In genomic region chr19:29439242-29439641, GRCm38 (mm10) we compare ENCODE assay signal across 28 mouse cellular contexts. TPM values are rescaled to one million over a fixed set of nuclear protein-coding genes. Genes with fewer than 3 reads are reported as not detected.
DNase-seq lines count a peak whose midpoint lies in the region; ATAC-seq and TF ChIP-seq lines count a peak whose summit lies in the region.
"Had no signal": no experiment of that assay in that cellular context is flagged by ENCODE, and none has a peak within 500 bp of the region (broad histone marks: within the 10 kb centered on the region; RNA-seq: fewer than 3 reads in every experiment).

No protein-coding gene starts in this region.

- no peak overlapping the region for H3K9ac ChIP-seq in heart, adult 2 months (ENCODE audit: low read depth, low read length)
- H3K9ac ChIP-seq in heart, embryonic 12.5 days = no peak overlapping the region
- H3K9ac ChIP-seq in MEL (ENCODE audit: control insufficient read depth, low read depth, low read length, poor library complexity, severe bottlenecking) = no peak overlapping the region

- H3K79me2 ChIP-seq in heart, adult 2 months (replicated peaks; ENCODE audit: control insufficient read depth, insufficient read depth, low read length) = no peaks in the 10 kb centered on the region
- no peaks in the 10 kb centered on the region for H3K79me2 ChIP-seq in MEL (ENCODE audit: control insufficient read depth, insufficient read depth, low read length, poor library complexity)

- H3K9me3 ChIP-seq in heart, embryonic 12.5 days (replicated peaks) = no peaks in the 10 kb centered on the region
- H3K9me3 ChIP-seq in G1E (replicated peaks) (no peaks in the 10 kb centered on the region), MEL (replicated peaks; ENCODE audit: insufficient read depth, low read length) (no peaks in the 10 kb centered on the region)

- H3K4me2 ChIP-seq in heart, embryonic 12.5 days = no peak overlapping the region

- TF ChIP-seq EP300 in heart, adult 2 months (IDR thresholded peaks at IDR 0.05; ENCODE audit: insufficient read depth, low read depth, low read length) = no peak
- TF ChIP-seq EP300 in MEL (IDR thresholded peaks at IDR 0.05; ENCODE audit: low read depth in 1 of 2, low read length in 2 of 2) = peak; percentile 94 to 98

- no peak for TF ChIP-seq POLR2A in heart, adult 2 months (IDR thresholded peaks at IDR 0.05; ENCODE audit: insufficient read depth, low read depth, low read length)
- TF ChIP-seq POLR2A in MEL (IDR thresholded peaks at IDR 0.05; ENCODE audit: control insufficient read depth in 1 of 2, insufficient read depth in 1 of 2, low read depth in 1 of 2, low read length in 2 of 2, poor library complexity in 1 of 2) = no peak

- H3K4me1 ChIP-seq in heart, adult 2 months (ENCODE audit: control insufficient read depth, insufficient read depth, low read length) = peaks cover 7% of the 10 kb centered on the region
- H3K4me1 ChIP-seq in heart, embryonic 12.5 days (replicated peaks) = peaks cover 8% of the 10 kb centered on the region
- H3K4me1 ChIP-seq in G1E (ENCODE audit: insufficient read depth, low read depth, low read length) = peaks cover 57% of the 10 kb centered on the region
- H3K4me1 ChIP-seq in MEL (ENCODE audit: control insufficient read depth in 1 of 2, insufficient read depth in 2 of 2, low read length in 2 of 2) = peaks cover 33 to 43% of the 10 kb centered on the region in 2 experiments

- peak overlapping the region; percentile 47 for H3K27ac ChIP-seq in heart, adult 2 months
- no peak overlapping the region for H3K27ac ChIP-seq in heart, embryonic 12.5 days (ENCODE audit: poor library complexity, severe bottlenecking)
- peak overlapping the region; percentile 38 for H3K27ac ChIP-seq in MEL (ENCODE audit: control insufficient read depth, low read depth, low read length)

- WGBS in heart, adult 2 months = 41% methylated on average over 3 of the region's 3 CpGs
- 51% methylated on average over 3 of the region's 3 CpGs for WGBS in heart, embryonic 12.5 days

- no peaks in the 10 kb centered on the region; the same call in 1 of the 2 replicates for H3K36me3 ChIP-seq in heart, adult 2 months (ENCODE audit: control insufficient read depth, insufficient read depth, low read length)
- H3K36me3 ChIP-seq in heart, embryonic 12.5 days = no peaks in the 10 kb centered on the region
- H3K36me3 ChIP-seq in G1E (replicated peaks) = no peaks in the 10 kb centered on the region
- peaks cover 0 to 57% of the 10 kb centered on the region in 2 experiments; a peak in 2 of 4 replicates for H3K36me3 ChIP-seq in MEL (ENCODE audit: control insufficient read depth in 1 of 2, insufficient read depth in 2 of 2, low read length in 2 of 2)

- DNase-seq in heart, adult 2 months = no peak
- DNase-seq in G1E (ENCODE audit: low spot score) = no peak
- DNase-seq in MEL (ENCODE audit: low read depth, low spot score) = peak; percentile 85
- DNase-seq in MEL-GATA-1-ER (ENCODE audit: extremely low read depth, low read depth) = peak; percentile 85
- DNase-seq in left cerebral cortex, adult 11 months (ENCODE audit: low spot score) = no peak
- no peak for DNase-seq in thymus, postnatal 10 days (ENCODE audit: low spot score in 2 of 2)
- no peak for DNase-seq in kidney, adult 8-10 months
- DNase-seq: adrenal gland, adult 2 months; adrenal gland, adult 8-10 months; adrenal gland, postnatal 10 days; adrenal gland, postnatal 14 days; adrenal gland, postnatal 25 days; adrenal gland, postnatal 36 days; B cell, adult 2 months; cerebellum, adult 11 months; cerebellum, adult 11-12 months; cerebellum, adult 18-20 months; cerebellum, adult 2 months; cerebellum, adult 8-10 months had no signal

- TF ChIP-seq RAD21 in MEL (IDR thresholded peaks at IDR 0.05; ENCODE audit: low read depth, low read length) = no peak

- no peak overlapping the region for H3K4me3 ChIP-seq in heart, adult 2 months
- H3K4me3 ChIP-seq in heart, embryonic 12.5 days = no peak overlapping the region
- H3K4me3 ChIP-seq in G1E (ENCODE audit: low read depth, low read length) = peak overlapping the region; percentile 30; the same call in 1 of the 2 replicates
- no peak overlapping the region for H3K4me3 ChIP-seq in MEL (ENCODE audit: control insufficient read depth in 1 of 2, insufficient read depth in 1 of 2, low read depth in 2 of 2, low read length in 2 of 2)

- intact Hi-C loops in heart, adult 2 months (cut with DNase I) = no loop called here

- ATAC-seq in heart, embryonic 12.5 days (ENCODE audit: insufficient number of reproducible peaks, low FRiP score) = no peak
- peak; percentile 22; the same call in 1 of the 2 replicates for ATAC-seq in G1E (ENCODE audit: extremely low read depth, insufficient number of reproducible peaks, low FRiP score, poor library complexity, severe bottlenecking)
- ATAC-seq: activated CD4-positive, CD25-positive, alpha-beta regulatory T cell, adult 4 months; CD4-positive, CD25-positive, alpha-beta regulatory T cell, adult 4 months; Patski had no signal

- no peaks in the 10 kb centered on the region for H3K27me3 ChIP-seq in heart, adult 2 months (ENCODE audit: control insufficient read depth, insufficient read depth, low read length)
- no peaks in the 10 kb centered on the region; the same call in 1 of the 2 replicates for H3K27me3 ChIP-seq in heart, embryonic 12.5 days (replicated peaks)
- H3K27me3 ChIP-seq in G1E (ENCODE audit: insufficient read depth, low read length) (no peaks in the 10 kb centered on the region), MEL (ENCODE audit: control insufficient read depth in 1 of 2, insufficient read depth in 2 of 2, low read length in 2 of 2) (no peaks in the 10 kb centered on the region)
- H3K27me3 ChIP-seq: CH12.LX had no signal

- no peak for TF ChIP-seq CTCF in heart, adult 2 months (IDR thresholded peaks at IDR 0.05)
- no peak for TF ChIP-seq CTCF in G1E (IDR thresholded peaks at IDR 0.05; ENCODE audit: low read depth, low read length)
- no peak for TF ChIP-seq CTCF in MEL (IDR thresholded peaks at IDR 0.05 in 2 of 3, conservative IDR thresholded peaks at IDR 0.05 in 1 of 3; ENCODE audit: control insufficient read depth in 1 of 3, insufficient read depth in 1 of 3, low read depth in 2 of 3, low read length in 3 of 3, poor library complexity in 1 of 3, severe bottlenecking in 1 of 3)

TF ChIP-seq in MEL, 35 proteins besides CTCF, POLR2A, EP300 and RAD21 (continues in another document):
- TF ChIP-seq ZNF384 (IDR thresholded peaks at IDR 0.05; ENCODE audit: low read depth, low read length) (peak; percentile 67), MYC (IDR thresholded peaks at IDR 0.05; ENCODE audit: low read depth, low read length) (peak; percentile 80; the same call in 1 of the 2 replicates), UBTF (IDR thresholded peaks at IDR 0.05; ENCODE audit: borderline replicate concordance, insufficient read depth, low read depth, low read length) (no peak), CHD1 (IDR thresholded peaks at IDR 0.05; ENCODE audit: low read depth, low read length) (no peak; the same call in 1 of the 2 replicates), BHLHE40 (IDR thresholded peaks at IDR 0.05; ENCODE audit: borderline replicate concordance, low read depth, low read length) (no peak), GABPA (IDR thresholded peaks at IDR 0.05; ENCODE audit: low read depth, low read length) (no peak), GATA1 (IDR thresholded peaks at IDR 0.05; ENCODE audit: low read depth, low read length) (peak; percentile 98), NRF1 (IDR thresholded peaks at IDR 0.05; ENCODE audit: insufficient read depth, low read depth, low read length, poor library complexity, severe bottlenecking) (no peak), MYB (IDR thresholded peaks at IDR 0.05; ENCODE audit: low read depth, low read length) (no peak), USF2 (IDR thresholded peaks at IDR 0.05; ENCODE audit: borderline replicate concordance in 1 of 2, insufficient read depth in 1 of 2, low read depth in 1 of 2, low read length in 2 of 2) (no peak), RCOR1 (IDR thresholded peaks at IDR 0.05; ENCODE audit: low read depth, low read length) (peak; percentile 96), TAL1 (IDR thresholded peaks at IDR 0.05; ENCODE audit: low read length) (peak; percentile 92), POLR2AphosphoS2 (IDR thresholded peaks at IDR 0.05; ENCODE audit: low read length) (no peak), MAZ (IDR thresholded peaks at IDR 0.05; ENCODE audit: low read depth, low read length) (peak; percentile 39; the same call in 1 of the 2 replicates), MEF2A (IDR thresholded peaks at IDR 0.05; ENCODE audit: extremely low read depth, insufficient replicate concordance, low read depth, low read length, poor library complexity, severe bottlenecking) (no peak; the same call in 1 of the 2 replicates), NELFE (IDR thresholded peaks at IDR 0.05; ENCODE audit: low read depth, low read length) (no peak; the same call in 1 of the 2 replicates), MAX (IDR thresholded peaks at IDR 0.05; ENCODE audit: low read length) (no peak; the same call in 1 of the 2 replicates), POLR2AphosphoS5 (IDR thresholded peaks at IDR 0.05; ENCODE audit: borderline replicate concordance, low read depth, low read length) (no peak), SMC3 (IDR thresholded peaks at IDR 0.05; ENCODE audit: low read depth, low read length) (no peak; the same call in 1 of the 2 replicates), MXI1 (IDR thresholded peaks at IDR 0.05; ENCODE audit: low read depth, low read length) (peak; percentile 78), E2F4 (IDR thresholded peaks at IDR 0.05; ENCODE audit: borderline replicate concordance, low read depth, low read length) (no peak), ZMIZ1 (IDR thresholded peaks at IDR 0.05; ENCODE audit: low read depth, low read length) (0 out of 2 replicates have a peak, but pooled peaks have one; percentile 51), JUND (IDR thresholded peaks at IDR 0.05; ENCODE audit: low read depth, low read length) (peak; percentile 49; the same call in 1 of the 2 replicates), ELF1 (IDR thresholded peaks at IDR 0.05; ENCODE audit: low read depth, low read length) (peak; percentile 60; the same call in 1 of the 2 replicates), KAT2A (conservative IDR thresholded peaks at IDR 0.05; ENCODE audit: low read depth, low read length) (no peak), MAFK (IDR thresholded peaks at IDR 0.05; ENCODE audit: borderline replicate concordance, low read depth, low read length) (no peak)

RNA-seq across cellular contexts. Expression of gene Pdcd1lg2, which starts 28.5 kb away (rescaled TPM):
- not detected for total RNA-seq in heart, adult 2 months (2021)
- polyA plus RNA-seq in heart, adult 2 months (2012; rRNA removed) = 0.14 TPM in 1 of 2 replicates, not detected in the other
- not detected in 2 replicates for polyA plus RNA-seq in heart, embryonic 12.5 days (2016; fragmentation: Nextera tagmentation; extraction: Ambion mirVana)
- total RNA-seq in G1E (2014; fragmentation: Nextera tagmentation) (2.0 and 2.5 TPM in 2 replicates), G1E (2017) (8.8 and 10.5 TPM in 2 replicates), MEL (2012; rRNA removed) (1.3 and 1.7 TPM in 2 replicates)
- polyA plus RNA-seq in G1E (2012) (0.10 and 0.16 TPM in 2 replicates), MEL (2012; ENCODE audit: insufficient read depth in 1 of 2, insufficient read length in 2 of 2, low read depth in 1 of 2, low replicate concordance in 2 of 2, missing spikeins in 1 of 2) (1 to 10 TPM in 1 of 2 experiments, not detected in 1; 5.4 TPM)
- total RNA-seq: adrenal gland, adult 18-20 months; adrenal gland, adult 2 months; adrenal gland, adult 8-10 months; adrenal gland, postnatal 10 days; adrenal gland, postnatal 14 days; adrenal gland, postnatal 25 days; adrenal gland, postnatal 36 days; adrenal gland, postnatal 4 days; ES-E14 had no signal
- polyA plus RNA-seq: adrenal gland, adult 2 months; C2C12; cerebellum, adult 2 months had no signal

Comparison
In these comparisons a context has a peak if more than half of its experiments do, and no peak if none do; other contexts are left out.
1. DNase-seq: peak in MEL (single experiment) and MEL-GATA-1-ER (single experiment); none in heart, adult 2 months (0 of 2), G1E (single experiment), left cerebral cortex, adult 11 months (single experiment), thymus, postnatal 10 days (0 of 2) and kidney, adult 8-10 months (0 of 2).